Mouse (Mus musculus) layer of hippocampus, adult 8-10 months (tissue): ENCODE data around the gene Ccl25. TPM values are rescaled to one million over a fixed set of nuclear protein-coding genes. Genes with fewer than 3 reads are reported as not detected.
A peak's percentile ranks its signal among the peaks of the same experiment; 100 is the strongest.

ENCODE experiments used
- DNase-seq, 2 experiments: peaks; one replicate each; pipeline ENCODE4 v3.0.0; 2022; ENCODE audit warnings: low spot score in 2 of 2
- total RNA-seq, 4 experiments: library from RNA; stranded (reverse); gene quantifications; 2 replicates each; pipeline ENCODE4 v1.2.4; 2022

The Ccl25 gene
- total RNA-seq, result 10 to 100 TPM; 21.2 to 31.6 (median 24.3) TPM

DNA sequence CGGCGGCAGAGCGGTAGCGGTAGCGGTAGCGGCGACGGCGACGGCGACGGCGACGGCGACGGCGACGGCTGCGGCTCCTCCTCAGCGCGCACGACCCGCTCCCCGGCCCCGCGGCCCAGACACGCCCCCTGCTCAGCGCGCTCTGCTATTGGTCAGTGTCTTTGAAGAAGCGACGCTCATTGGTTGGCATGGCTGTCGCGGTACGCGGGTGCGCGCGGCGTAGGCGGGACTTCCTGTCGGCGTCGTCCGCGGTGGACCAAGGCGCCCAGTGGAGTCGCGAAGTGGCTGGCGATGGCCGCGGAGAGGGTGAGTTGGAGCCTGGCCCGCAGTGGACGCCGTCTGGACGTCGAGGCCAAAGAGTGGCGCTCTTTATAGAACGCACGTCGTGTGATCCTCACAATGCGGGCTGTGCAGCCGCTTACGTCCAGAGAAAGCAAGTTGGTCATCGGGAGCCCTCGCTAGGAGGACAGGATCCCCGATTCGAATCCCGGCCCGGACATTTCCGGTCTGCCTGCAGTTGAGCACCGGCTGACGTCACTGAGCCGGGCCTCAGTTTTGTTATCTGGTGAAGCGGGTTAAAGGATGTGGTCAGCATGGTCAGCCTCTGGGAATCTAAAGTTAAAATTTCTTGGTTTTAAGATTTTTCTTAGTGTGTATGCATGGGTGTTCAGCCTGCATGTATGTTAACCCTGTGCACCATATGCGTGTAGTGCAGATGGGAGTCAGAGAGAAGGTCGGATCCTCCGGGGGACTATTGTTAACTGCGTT is at the start of gene Ccl25, which contains the start of gene Elavl1:
TSS of gene Ccl25 (plus strand) at position 228 of the 768 bp plus-strand sequence.
TSS of gene Elavl1 (minus strand) at position 431 of the 768 bp plus-strand sequence.
- peak; percentile 96 to 98 for DNase-seq

DNA sequence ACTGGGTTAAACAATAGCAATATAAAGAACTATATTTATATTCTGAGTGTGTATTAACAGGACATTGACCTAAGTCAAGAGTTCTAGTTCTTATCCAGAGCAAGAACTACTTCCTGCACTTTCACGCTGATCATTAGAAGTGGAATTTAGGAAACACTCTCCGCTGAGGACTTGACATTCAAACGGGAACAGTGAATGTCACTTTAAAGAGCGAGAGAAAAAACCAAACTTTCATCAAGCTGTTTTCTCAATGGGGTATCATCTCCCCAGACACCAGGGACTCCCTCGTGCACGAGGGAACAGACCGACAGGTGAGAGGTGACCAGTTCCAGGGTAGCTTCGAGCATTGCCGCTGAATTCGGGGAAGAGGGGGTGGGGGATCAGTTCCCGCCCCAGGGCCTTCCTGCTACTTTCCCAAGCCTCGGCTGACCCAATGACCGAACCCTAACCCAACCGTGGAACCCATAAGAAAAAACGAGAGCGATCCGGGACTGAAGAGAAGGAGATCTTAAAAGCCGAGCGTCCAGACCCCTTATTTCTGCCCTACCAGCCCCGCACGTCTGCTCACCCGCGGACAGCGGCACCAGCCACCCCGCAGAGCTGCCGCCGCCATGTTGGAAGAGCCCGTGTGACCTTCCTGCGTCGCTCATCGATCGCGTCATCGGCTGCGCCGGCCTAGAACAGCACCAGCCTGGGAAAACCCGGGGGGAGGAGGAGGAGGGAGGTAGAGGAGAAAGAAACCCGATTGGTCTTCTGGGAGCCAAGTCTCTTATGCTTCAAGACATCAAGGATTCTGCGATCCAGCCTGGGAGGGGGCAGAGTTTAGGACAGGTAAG is 49.5 kb upstream of the Ccl25 start, which contains the start of gene Timm44:
TSS of gene Timm44 (minus strand) at position 639 of the 836 bp plus-strand sequence.
- DNase-seq, result peak; percentile 92 to 95

DNA sequence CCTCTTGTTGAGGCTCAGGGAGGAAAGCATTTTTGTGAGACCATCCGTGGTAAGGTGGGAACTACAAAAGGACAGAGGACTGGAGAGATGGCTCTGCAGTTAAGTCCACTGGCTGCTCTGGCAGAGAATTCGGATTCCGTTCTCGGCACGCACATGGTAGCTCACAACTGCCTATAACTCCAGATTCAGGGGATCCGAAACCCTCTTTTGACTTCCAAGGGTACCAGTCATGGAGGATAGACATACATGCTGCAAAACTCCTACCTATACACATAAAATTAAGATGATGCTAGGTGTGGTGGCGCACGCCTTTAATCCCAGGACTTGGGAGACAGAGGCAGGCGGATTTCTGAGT is 48.9 kb upstream of the Ccl25 start:
- no peak for DNase-seq

DNA sequence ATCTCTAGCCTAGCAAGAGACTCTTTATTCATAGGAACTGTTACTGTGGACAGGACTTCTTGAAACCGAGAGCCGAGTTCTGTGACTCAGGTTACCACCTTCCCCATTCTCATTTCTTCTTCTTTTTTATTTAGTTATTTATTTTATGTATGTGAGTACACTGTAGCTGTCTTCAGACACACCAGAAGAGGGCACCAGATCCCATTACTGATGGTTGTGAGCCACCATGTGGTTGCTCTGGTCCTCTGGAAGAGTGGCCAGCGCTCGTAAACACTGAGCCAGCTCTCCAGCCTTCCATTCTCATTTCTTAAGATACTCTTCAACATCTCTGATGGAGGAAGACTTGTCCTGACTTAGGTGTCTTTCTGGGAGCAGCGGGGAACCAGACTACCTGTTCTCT is 32.3 kb upstream of the Ccl25 start:
- no peak for DNase-seq

DNA sequence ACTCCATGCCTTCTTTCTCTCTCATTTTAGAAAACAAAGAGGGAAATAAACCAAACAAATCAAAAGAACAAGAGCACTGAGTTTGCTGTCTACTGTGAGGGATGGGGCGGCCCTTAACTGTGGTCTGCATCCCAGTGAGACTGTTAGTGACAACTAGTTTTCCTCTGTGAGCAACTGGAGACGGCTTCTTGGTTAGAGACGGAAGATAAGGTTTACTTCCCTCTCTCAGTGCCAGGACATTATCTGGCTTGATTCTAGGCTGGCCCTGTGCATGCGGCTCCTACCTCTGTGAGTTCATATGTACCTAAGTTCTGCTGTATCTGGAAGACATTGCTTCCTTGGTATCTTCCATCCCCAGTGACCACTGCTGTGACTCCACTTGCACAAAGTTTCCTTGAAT is 27.2 kb upstream of the Ccl25 start:
- no peak for DNase-seq

DNA sequence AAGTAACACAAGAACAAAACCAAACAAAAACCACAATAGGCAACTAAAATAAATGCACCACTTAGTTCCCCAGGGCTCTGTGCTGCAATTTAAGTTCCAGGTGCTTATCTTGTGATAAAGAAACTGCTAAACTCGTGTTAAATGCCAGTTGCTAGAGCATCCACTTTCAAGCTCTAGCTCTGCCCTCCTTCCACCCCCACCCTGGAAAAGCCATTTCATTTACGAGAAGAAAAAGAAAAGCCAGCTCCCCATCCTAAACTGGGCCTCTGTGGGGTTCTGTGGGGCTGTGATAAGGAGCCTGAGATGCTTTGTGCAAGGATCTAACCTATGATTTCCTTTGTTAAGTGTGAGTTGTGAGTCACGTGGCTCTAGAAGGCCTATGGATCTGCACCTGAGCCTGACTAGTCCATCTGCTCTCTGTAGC is 20.9 kb upstream of the Ccl25 start:
- DNase-seq, result no peak

DNA sequence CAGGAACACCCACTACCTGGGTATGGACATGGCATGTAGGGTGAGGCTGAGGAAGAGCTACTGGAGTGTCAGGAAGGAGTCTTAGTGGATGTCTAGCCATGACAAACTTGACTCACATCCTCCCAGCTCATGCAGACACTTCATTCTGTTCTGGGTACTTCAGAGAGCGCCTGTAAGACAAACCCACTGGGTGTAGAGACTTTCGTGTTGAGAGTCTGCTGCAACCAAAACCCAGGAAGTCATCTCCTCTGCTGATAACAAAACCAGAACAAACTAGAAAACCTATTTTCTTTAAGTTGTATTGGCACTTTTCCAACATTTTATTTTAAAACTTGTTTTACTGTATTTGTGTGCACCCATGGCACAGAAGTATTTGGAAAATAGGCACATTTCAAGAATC is 19.2 kb upstream of the Ccl25 start:
- no peak for DNase-seq

DNA sequence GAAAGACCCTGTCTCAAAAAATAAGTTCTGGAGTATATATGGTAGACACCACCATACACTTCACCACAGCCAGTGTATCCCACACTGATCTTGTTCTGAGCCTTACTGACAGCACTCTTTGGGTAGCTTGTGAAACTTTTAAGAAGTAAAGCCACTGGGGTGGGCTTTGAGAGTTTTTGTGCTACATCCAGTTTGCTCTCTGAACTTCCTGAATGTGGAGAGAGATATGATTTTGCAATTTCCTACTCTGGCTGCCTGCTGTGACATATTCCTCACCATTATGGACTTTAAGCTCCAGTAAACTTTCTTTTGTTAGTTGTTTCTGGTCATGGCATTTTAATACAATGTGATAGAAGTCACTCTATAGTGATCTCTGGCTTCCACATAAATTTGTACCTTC is 12.9 kb upstream of the Ccl25 start:
- no peak for DNase-seq

DNA sequence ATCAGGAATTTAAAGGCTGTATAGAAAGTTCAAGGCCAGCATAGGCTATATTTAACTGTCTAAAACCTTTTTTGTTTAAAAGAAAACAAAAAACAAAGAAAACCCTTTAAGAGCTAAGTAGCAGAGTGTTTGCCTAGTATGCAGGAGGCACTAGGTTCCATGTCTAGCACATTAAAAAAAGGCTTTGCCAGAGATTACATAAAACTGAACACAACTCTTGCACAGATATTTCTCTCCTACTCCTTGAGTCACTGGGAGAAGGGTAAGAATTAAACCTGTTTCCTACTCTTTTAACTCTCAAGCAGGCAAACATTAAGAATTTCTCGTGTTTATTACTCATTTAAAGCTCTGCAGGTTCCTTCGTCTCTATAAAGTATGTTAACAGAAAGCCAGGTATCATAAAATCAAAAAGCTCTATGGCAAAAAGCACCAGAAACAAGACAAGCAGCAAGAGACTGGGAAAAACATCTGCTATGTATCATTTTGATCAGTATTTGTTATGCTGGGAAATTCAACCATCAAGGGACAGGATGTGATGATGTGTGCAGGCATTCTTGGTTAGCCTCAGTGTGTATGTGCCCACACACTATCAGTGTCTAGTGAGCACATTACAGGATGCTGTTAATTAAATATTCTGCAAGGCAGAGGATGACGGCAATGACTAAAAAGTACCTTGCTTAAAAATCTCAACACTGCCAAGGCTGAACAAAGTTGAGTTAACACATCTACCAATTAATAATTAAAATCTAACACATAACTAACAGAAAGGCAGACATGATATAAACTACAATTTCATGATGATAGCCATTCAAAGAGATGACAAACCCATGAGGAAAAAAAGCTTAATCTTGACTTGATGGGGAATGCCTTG is 11.5 kb upstream of the Ccl25 start:
- no peak for DNase-seq

DNA sequence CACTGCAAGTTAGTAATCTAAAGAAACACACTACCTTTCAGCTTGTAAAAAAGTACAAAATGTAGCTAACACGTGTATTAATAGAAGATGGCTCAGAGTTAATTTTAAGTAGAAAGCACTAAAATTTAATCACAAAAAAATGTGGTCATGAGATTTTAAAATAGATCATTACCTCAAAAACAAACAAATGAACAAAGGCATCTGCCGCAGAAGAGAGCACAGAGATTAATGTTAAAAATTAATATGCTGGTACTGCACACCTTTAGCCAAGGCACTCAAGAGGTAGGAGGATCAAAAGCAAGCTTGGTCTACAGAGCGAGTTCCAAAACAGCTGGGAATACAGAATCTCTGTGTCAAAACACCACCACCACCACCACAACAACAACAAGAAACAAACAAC is 10.2 kb upstream of the Ccl25 start:
- no peak for DNase-seq

DNA sequence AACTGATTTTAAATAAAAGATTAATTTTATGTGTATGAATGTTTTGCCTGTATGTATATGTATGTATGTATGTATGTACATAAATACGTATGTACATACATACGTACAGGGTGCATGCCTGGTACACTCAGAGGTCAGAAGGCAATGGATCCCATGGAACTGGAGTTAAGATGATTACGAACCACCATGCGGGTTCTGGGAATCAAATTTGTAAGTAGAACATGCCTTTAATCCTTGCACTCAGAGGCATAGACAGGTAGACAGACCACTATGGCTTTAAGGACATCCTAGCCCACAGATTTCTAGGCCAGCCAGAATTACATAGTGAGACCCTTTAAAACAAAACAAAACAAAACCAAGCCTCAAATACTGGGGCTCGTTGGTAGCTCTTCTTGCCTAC is 6.9 kb upstream of the Ccl25 start:
- no peak for DNase-seq

DNA sequence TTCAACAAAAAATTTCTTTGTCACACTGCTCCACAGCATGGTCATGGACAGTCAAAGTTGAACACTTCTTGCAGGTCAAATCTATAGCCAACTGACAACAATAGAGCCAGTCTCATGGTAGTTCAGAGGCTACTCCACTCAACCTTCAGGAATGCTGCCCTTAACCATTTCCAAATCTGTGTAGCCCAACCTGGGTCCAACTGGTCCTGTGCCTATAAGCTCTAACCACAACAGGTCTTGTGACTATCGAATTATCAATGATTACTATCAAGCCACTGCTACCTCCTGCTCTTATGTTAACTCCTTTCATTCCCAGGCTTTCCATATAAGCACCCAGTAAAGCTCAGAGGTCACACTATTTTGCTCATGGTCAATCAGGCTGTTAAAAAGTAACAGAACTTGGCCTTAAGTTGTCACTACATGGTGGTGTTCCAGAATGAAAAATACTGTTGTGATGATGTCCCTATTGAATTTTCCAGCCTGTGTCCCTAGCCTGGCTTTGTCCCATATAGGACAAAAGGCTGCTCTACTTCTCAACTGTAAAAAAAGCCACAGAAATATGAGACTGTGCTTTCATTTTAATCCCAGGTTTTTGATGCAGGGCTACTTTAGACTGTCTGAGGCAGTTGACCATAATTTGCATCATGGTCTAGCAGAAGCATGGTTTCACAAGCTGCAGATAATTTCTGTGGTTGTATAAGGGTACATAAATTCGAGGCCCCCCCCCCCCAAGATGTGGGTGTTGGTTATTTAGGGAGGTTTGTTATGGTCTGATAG is 6.0 kb upstream of the Ccl25 start:
- DNase-seq, result no peak

DNA sequence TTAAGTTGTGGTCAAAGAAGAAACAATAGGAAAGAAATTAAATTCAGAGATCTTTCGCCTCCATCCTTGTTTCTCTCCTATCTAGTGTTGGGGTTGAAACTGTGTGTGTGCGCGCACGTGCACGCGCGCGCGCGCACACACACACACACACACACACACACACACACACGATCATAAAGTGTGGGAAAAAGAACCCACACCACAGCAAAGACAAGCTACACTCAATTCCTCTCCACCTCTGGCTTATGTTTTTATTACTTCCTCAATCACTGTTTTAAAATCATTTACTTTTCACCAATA is 5.5 kb upstream of the Ccl25 start:
- DNase-seq, result no peak

DNA sequence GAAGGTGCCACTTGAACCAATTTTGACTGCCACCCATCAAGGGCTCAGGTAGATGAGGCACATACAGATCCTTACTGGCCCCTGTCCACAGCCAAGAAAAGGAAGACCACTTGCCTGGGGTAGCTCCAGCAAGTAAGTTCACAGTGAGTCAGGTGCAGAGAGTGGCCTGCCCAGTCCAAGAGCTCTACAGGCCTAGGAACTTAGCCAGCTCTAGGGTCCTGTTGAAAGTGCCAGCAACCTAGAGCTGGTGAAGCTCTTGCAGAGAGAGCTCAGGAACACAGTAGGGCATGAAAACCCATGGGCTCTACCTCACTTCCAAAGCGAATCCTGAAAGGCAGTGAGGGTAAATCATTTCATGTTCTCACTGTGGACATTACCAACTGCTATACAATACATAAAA is 4.6 kb upstream of the Ccl25 start:
- no peak for DNase-seq

DNA sequence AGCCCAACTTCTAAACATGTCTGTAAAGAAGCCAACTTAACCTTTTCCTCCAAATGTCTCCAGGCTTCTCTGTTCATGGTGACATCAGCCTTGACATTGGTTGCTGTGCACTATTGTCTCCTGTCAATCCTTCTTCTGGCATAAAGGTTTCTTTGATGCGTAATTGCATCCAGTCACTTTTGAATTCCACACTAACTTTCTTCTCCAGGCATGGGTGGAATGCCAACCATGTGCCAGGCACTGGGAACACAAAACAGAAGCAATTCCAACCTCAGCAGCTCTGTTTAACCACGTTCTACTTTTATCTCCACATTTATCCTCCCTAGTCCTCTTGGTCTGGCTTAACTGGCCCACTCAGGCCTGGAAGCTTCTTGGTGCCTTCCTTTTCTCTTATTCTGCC is 4.0 kb upstream of the Ccl25 start:
- DNase-seq, result no peak

DNA sequence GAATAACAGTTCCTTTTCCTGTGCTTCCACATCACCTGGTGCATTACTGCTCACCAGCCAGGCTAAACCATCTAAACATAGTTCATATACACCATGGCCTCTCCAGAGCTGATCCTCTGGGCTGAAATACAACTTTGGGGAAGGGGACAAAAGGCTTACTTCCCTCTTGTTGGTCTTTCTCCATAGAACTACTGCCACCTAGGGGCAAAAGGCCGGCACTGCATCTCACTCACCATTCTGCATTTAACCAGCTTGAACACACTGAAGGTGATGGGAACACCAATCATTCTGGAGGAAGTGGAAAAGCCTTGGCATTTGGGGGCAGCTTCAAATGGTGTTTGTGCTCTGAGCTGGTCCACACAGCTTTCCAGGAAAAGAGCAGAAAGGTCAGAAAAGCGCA is 2.5 kb upstream of the Ccl25 start:
- DNase-seq, result peak; percentile 69 to 86

DNA sequence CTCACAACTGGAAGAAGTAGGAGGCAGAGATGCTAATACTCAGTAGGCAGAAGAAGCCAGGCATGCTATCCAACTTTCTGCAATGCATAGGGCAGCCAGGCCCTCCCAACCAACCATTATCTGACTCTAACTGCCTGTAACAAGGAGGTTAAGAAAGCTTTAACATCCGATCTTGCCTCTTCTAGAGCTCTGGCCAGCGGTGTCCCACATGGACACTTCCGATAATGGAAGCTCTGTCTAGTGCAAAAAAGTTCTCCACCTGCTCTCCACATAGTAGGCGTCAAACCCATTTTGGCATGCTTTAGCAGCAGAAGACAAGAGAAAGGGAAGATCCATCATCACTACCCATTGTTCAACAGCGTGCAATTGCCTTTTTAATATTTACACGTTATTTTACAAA is 1.1 kb upstream of the Ccl25 start:
- no peak for DNase-seq

DNA sequence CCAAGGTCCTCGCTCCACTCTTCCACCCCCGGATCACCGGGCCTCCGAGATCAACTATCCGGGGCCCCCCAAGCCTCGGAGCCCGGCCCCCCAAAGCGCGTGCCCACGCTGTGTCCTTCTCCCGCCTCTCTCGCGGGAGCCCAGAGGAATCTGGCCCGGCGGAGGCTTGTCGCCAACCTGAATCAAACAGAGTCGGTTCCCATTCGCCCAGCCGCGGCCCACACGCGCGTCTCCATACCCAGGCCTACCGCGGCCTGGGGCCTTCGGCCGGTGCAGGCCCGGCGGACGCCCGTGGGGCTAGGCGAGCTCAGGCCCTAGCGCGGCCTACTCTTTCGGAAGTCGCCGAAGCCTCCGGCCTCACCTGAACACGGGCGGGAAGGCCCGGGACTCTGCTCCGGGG is 485 bp upstream of the Ccl25 start:
- DNase-seq, result peak in 1 of 2 experiments; percentile 37

DNA sequence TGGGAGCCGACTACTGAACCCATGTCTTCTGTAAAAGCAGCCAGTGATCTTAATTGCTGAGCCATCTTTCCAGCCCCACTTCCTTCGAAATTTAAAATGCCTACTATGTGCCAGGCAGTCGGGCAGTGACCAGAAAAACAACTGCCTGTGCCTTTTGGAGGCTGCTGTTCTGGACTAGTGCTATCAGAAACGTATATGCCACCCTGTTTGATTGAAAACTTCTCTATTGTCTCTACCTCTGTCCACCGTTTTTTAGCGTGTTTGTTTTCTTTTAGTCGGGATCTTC is 684 bp downstream of the Ccl25 start:
- no peak for DNase-seq

DNA sequence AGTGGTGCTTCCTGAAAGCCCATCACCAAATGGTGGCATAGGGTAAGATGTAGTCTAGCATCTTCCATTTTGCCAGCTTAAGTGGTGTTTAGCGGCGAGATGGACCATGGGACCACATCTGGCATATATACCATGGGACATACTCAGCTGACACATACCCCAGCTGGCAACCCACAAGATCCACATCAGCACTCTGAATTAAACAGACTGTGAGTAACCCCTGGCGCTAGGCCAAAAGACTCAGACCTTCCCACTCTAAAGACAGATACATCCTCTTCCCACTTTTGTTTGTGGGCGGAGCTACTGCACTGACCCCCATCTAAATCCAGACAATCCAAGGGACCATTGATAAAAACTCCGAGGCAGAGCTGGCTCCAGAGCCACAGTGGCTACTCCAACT is 4.0 kb downstream of the Ccl25 start:
- DNase-seq, result no peak

DNA sequence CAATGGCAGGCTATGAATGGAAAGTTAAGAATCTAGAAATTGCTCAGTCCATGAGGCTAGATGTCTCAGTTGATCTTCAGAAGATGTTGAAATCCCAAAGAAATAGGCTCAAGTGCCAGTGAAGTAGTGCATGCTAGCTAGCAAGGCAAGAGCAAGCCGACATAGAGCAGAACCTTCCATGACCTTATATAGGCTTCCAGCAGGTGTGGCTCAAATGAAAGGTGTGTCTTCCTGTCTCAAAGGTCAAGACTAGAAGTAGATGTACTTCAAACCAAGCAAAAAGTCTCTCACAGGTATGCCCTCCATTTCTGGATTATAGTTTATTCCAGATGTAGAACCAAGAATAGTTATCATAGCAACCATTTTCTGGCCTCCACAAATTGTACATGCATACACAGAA is 9.0 kb downstream of the Ccl25 start:
- DNase-seq, result no peak
